Mouse (Mus musculus): Measurements from ENCODE around the gene Hmgn3. TPM values are rescaled to one million over a fixed set of nuclear protein-coding genes. Genes with fewer than 3 reads are reported as not detected.

The Hmgn3 gene
- polyA plus RNA-seq, 1 experiment from 2014 or later, result 107 TPM

GRCm38 (mm10) chr9:83097816-83098215 is 48.7 kb downstream of the Hmgn3 start:
- 72% methylated on average over 8 of the region's 8 CpGs for WGBS
- H3K9ac ChIP-seq, result no peak overlapping the region
- ATAC-seq (ENCODE audit: extremely low read depth, insufficient number of reproducible peaks, low FRiP score, low TSS enrichment), result no peak
- H3K4me3 ChIP-seq, result no peak overlapping the region
- H3K4me2 ChIP-seq, result no peak overlapping the region
- H3K27ac ChIP-seq (replicated peaks), result no peak overlapping the region
- no peaks in the 10 kb centered on the region for H3K36me3 ChIP-seq
- no peaks in the 10 kb centered on the region for H3K9me3 ChIP-seq
- H3K27me3 ChIP-seq (replicated peaks), result no peaks in the 10 kb centered on the region
- H3K4me1 ChIP-seq, result no peaks in the 10 kb centered on the region

- no peak for ATAC-seq (ENCODE audit: extremely low read depth, insufficient number of reproducible peaks, low FRiP score, low TSS enrichment)
Measured at GRCm38 (mm10) chr9:83094649-83095336, 51.7 kb downstream of the Hmgn3 start.

GRCm38 (mm10) chr9:83083790-83084469 is 62.6 kb downstream of the Hmgn3 start:
- ATAC-seq (ENCODE audit: extremely low read depth, insufficient number of reproducible peaks, low FRiP score, low TSS enrichment), result no peak
- Histone ChIP-seq H3K4me2 (no peak overlapping the region), H3K9ac (no peak overlapping the region), H3K4me1 (no peaks in the 10 kb centered on the region), H3K36me3 (no peaks in the 10 kb centered on the region), H3K4me3 (no peak overlapping the region), H3K9me3 (no peaks in the 10 kb centered on the region), H3K27me3 (replicated peaks) (no peaks in the 10 kb centered on the region), H3K27ac (replicated peaks) (no peak overlapping the region)
- WGBS, result 76% methylated on average over 7 of the region's 7 CpGs

More at GRCm38 (mm10) chr9:83094649-83095336, 51.7 kb downstream of the Hmgn3 start:
- 63% methylated on average over 3 of the region's 3 CpGs for WGBS
- H3K4me2 ChIP-seq, result no peak overlapping the region
- H3K9ac ChIP-seq, result no peak overlapping the region
- H3K27ac ChIP-seq (replicated peaks), result no peak overlapping the region
- H3K36me3 ChIP-seq, result no peaks in the 10 kb centered on the region
- no peaks in the 10 kb centered on the region for H3K27me3 ChIP-seq (replicated peaks)
- H3K9me3 ChIP-seq, result no peaks in the 10 kb centered on the region; the same call in 1 of the 2 replicates
- H3K4me1 ChIP-seq, result no peaks in the 10 kb centered on the region
- H3K4me3 ChIP-seq, result no peak overlapping the region

GRCm38 (mm10) chr9:83083091-83083490 is 63.4 kb downstream of the Hmgn3 start:
- no peak overlapping the region for H3K27ac ChIP-seq (replicated peaks)
- no peaks in the 10 kb centered on the region for H3K9me3 ChIP-seq
- H3K36me3 ChIP-seq, result no peaks in the 10 kb centered on the region
- no peak overlapping the region for H3K4me2 ChIP-seq
- H3K27me3 ChIP-seq (replicated peaks), result no peaks in the 10 kb centered on the region
- H3K4me1 ChIP-seq, result no peaks in the 10 kb centered on the region
- ATAC-seq (ENCODE audit: extremely low read depth, insufficient number of reproducible peaks, low FRiP score, low TSS enrichment), result no peak
- no peak overlapping the region for H3K4me3 ChIP-seq
- 78% methylated on average over 5 of the region's 5 CpGs for WGBS
- H3K9ac ChIP-seq, result no peak overlapping the region

DNA sequence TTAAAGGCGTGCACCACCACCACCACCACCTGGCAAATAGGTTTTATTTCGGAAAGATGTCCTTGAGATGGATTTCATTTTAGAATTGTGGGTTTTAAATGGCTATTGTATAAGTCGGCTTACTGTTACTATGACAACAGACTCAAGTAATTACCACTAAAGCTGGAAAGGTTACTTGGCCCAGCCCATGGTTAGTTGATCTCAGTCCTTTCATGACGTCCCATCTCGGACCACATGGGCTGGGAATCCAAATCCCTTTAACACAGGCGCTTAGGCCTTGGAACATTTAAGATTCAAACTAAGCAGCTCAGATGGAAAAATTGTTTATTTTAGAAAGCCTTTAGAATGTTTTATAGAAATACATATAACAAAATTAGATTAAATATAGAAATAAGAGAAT is 64.2 kb downstream of the Hmgn3 start:
- no peak overlapping the region for H3K9ac ChIP-seq
- H3K4me2 ChIP-seq, result no peak overlapping the region
- no peaks in the 10 kb centered on the region for H3K9me3 ChIP-seq
- H3K4me3 ChIP-seq, result no peak overlapping the region
- H3K27me3 ChIP-seq (replicated peaks), result no peaks in the 10 kb centered on the region
- no peak for ATAC-seq (ENCODE audit: extremely low read depth, insufficient number of reproducible peaks, low FRiP score, low TSS enrichment)
- H3K36me3 ChIP-seq, result no peaks in the 10 kb centered on the region
- H3K4me1 ChIP-seq, result no peaks in the 10 kb centered on the region
- 86% methylated on average over 6 of the region's 6 CpGs for WGBS
- no peak overlapping the region for H3K27ac ChIP-seq (replicated peaks)

GRCm38 (mm10) chr9:83079724-83080123 is 66.8 kb downstream of the Hmgn3 start:
- no peak overlapping the region for H3K4me2 ChIP-seq
- WGBS, result 80% methylated on average over 3 of the region's 3 CpGs

DNA sequence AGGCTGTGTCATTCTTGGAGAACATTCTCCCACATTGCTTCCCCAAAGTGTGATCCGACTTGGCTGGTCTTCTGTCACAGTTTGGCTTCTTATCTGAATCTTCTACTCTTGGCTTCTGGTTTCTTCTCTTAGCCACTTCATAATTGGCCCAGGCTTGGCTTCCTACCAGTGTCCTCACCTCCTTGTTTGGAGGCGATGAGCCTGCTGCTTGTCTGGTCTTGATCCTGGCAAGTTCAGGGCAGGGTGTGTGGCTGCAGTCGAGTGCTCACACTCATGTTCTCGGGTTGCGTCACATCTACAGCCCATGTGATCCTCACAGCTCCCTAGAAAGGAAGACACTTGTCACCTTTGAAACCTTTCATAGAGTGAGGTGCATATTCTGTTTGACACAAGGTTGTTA is 78.2 kb downstream of the Hmgn3 start:
- no peak for ATAC-seq (ENCODE audit: extremely low read depth, insufficient number of reproducible peaks, low FRiP score, low TSS enrichment)
- H3K9ac ChIP-seq, result no peak overlapping the region
- WGBS, result 57% methylated on average over 5 of the region's 5 CpGs
- no peak overlapping the region for H3K27ac ChIP-seq (replicated peaks)
- no peak overlapping the region for H3K4me3 ChIP-seq
- H3K9me3 ChIP-seq, result no peaks in the 10 kb centered on the region
- H3K36me3 ChIP-seq, result no peaks in the 10 kb centered on the region
- no peak overlapping the region for H3K4me2 ChIP-seq
- no peaks in the 10 kb centered on the region for H3K4me1 ChIP-seq
- H3K27me3 ChIP-seq (replicated peaks), result no peaks in the 10 kb centered on the region

More at GRCm38 (mm10) chr9:83079724-83080123, 66.8 kb downstream of the Hmgn3 start:
- no peak for ATAC-seq (ENCODE audit: extremely low read depth, insufficient number of reproducible peaks, low FRiP score, low TSS enrichment)
- no peak overlapping the region for H3K4me3 ChIP-seq
- H3K9ac ChIP-seq, result no peak overlapping the region
- no peaks in the 10 kb centered on the region for H3K9me3 ChIP-seq
- no peaks in the 10 kb centered on the region for H3K4me1 ChIP-seq
- H3K27me3 ChIP-seq (replicated peaks), result no peaks in the 10 kb centered on the region
- no peaks in the 10 kb centered on the region for H3K36me3 ChIP-seq
- no peak overlapping the region for H3K27ac ChIP-seq (replicated peaks)

- no peaks in the 10 kb centered on the region for H3K36me3 ChIP-seq
- peaks cover 16% of the 10 kb centered on the region for H3K4me1 ChIP-seq
- no peak overlapping the region for H3K4me3 ChIP-seq
- WGBS, result 32% methylated on average over 11 of the region's 11 CpGs
- no peaks in the 10 kb centered on the region for H3K27me3 ChIP-seq (replicated peaks)
- peak overlapping the region; percentile 34 for H3K4me2 ChIP-seq
- no peak overlapping the region for H3K27ac ChIP-seq (replicated peaks)
- H3K9ac ChIP-seq, result no peak overlapping the region
- no peak for ATAC-seq (ENCODE audit: extremely low read depth, insufficient number of reproducible peaks, low FRiP score, low TSS enrichment)
- H3K9me3 ChIP-seq, result no peaks in the 10 kb centered on the region
Measured at GRCm38 (mm10) chr9:83061289-83061688, 85.2 kb downstream of the Hmgn3 start.

Other genes starting within 250 kb of the Hmgn3 start
- gene Phip, start 171.2 kb downstream of the Hmgn3 start, polyA plus RNA-seq (2015; fragmentation: Nextera tagmentation; extraction: Ambion mirVana), result 43.3 and 46.4 TPM in 2 replicates